Mouse (Mus musculus): ENCODE measurements around the gene Fam187a. TPM values are rescaled to one million over a fixed set of nuclear protein-coding genes. Genes with fewer than 3 reads are reported as not detected.

The Fam187a gene
- polyA plus RNA-seq, 1 experiment: 0.13 TPM

- Histone ChIP-seq H3K4me3 (ENCODE audit: insufficient read depth, low read length) (no peak overlapping the region), H3K27ac (ENCODE audit: insufficient read depth, low read length) (no peak overlapping the region), H3K4me1 (ENCODE audit: control insufficient read depth, insufficient read depth, low read length) (peaks cover 2% of the 10 kb centered on the region; the same call in 1 of the 2 replicates)
- TF ChIP-seq CTCF (IDR thresholded peaks at IDR 0.05; ENCODE audit: extremely low read depth, insufficient read depth, low read length) (no peak), POLR2A (IDR thresholded peaks at IDR 0.05; ENCODE audit: extremely low read depth, insufficient read depth, low read length) (no peak)
Observed at GRCm38 (mm10) chr11:102858951-102859350, 26.0 kb upstream of the Fam187a start.

- Histone ChIP-seq H3K27ac (ENCODE audit: insufficient read depth, low read length) (no peak overlapping the region), H3K4me1 (ENCODE audit: control insufficient read depth, insufficient read depth, low read length) (peaks cover 2% of the 10 kb centered on the region; the same call in 1 of the 2 replicates), H3K4me3 (ENCODE audit: insufficient read depth, low read length) (no peak overlapping the region)
- TF ChIP-seq CTCF (IDR thresholded peaks at IDR 0.05; ENCODE audit: extremely low read depth, insufficient read depth, low read length): no peak
- TF ChIP-seq POLR2A (IDR thresholded peaks at IDR 0.05; ENCODE audit: extremely low read depth, insufficient read depth, low read length): no peak
Observed at GRCm38 (mm10) chr11:102859933-102860332, 25.0 kb upstream of the Fam187a start.

GRCm38 (mm10) chr11:102864272-102864671 lies 20.7 kb upstream of the Fam187a start:
- TF ChIP-seq POLR2A (IDR thresholded peaks at IDR 0.05; ENCODE audit: extremely low read depth, insufficient read depth, low read length): no peak
- TF ChIP-seq CTCF (IDR thresholded peaks at IDR 0.05; ENCODE audit: extremely low read depth, insufficient read depth, low read length): peak; percentile 58; the same call in 1 of the 2 replicates
- H3K27ac ChIP-seq (ENCODE audit: insufficient read depth, low read length): no peak overlapping the region
- H3K4me3 ChIP-seq (ENCODE audit: insufficient read depth, low read length): no peak overlapping the region
- H3K4me1 ChIP-seq (ENCODE audit: control insufficient read depth, insufficient read depth, low read length): peaks cover 3% of the 10 kb centered on the region; the same call in 1 of the 2 replicates

GRCm38 (mm10) chr11:102874801-102875334 lies 10.1 kb upstream of the Fam187a start:
- peak overlapping the region; percentile 59 for H3K27ac ChIP-seq (ENCODE audit: insufficient read depth, low read length)
- peaks cover 5% of the 10 kb centered on the region; the same call in 1 of the 2 replicates for H3K4me1 ChIP-seq (ENCODE audit: control insufficient read depth, insufficient read depth, low read length)
- H3K4me3 ChIP-seq (ENCODE audit: insufficient read depth, low read length): no peak overlapping the region
- no peak for TF ChIP-seq CTCF (IDR thresholded peaks at IDR 0.05; ENCODE audit: extremely low read depth, insufficient read depth, low read length)
- peak; percentile 41; the same call in 1 of the 2 replicates for TF ChIP-seq POLR2A (IDR thresholded peaks at IDR 0.05; ENCODE audit: extremely low read depth, insufficient read depth, low read length)

GRCm38 (mm10) chr11:102879558-102879957 lies 5.4 kb upstream of the Fam187a start:
- Histone ChIP-seq H3K27ac (ENCODE audit: insufficient read depth, low read length) (no peak overlapping the region), H3K4me3 (ENCODE audit: insufficient read depth, low read length) (no peak overlapping the region), H3K4me1 (ENCODE audit: control insufficient read depth, insufficient read depth, low read length) (peaks cover 5% of the 10 kb centered on the region; the same call in 1 of the 2 replicates)
- TF ChIP-seq POLR2A (IDR thresholded peaks at IDR 0.05; ENCODE audit: extremely low read depth, insufficient read depth, low read length) (no peak), CTCF (IDR thresholded peaks at IDR 0.05; ENCODE audit: extremely low read depth, insufficient read depth, low read length) (no peak)

- H3K4me3 ChIP-seq (ENCODE audit: insufficient read depth, low read length): peak within 1 kb of the TSS; percentile 76
- peak; percentile 97 for TF ChIP-seq POLR2A (IDR thresholded peaks at IDR 0.05; ENCODE audit: extremely low read depth, insufficient read depth, low read length)
- no peak for TF ChIP-seq CTCF (IDR thresholded peaks at IDR 0.05; ENCODE audit: extremely low read depth, insufficient read depth, low read length)
- H3K27ac ChIP-seq (ENCODE audit: insufficient read depth, low read length): peak within 1 kb of the TSS; percentile 96
- 0 out of 2 replicates have a peak, but pooled peaks cover 3% of the 10 kb centered on the region for H3K4me1 ChIP-seq (ENCODE audit: control insufficient read depth, insufficient read depth, low read length)
Observed at GRCm38 (mm10) chr11:102880585-102881313, 4.2 kb upstream of the Fam187a start, which contains the start of the genes Eftud2 and Ccdc103. Eftud2 (minus strand) TSS chr11:102880985. Ccdc103 (plus strand) TSS chr11:102881204.

GRCm38 (mm10) chr11:102881314-102882198 lies 3.4 kb upstream of the Fam187a start:
- H3K4me3 ChIP-seq (ENCODE audit: insufficient read depth, low read length): peak overlapping the region; percentile 76
- TF ChIP-seq CTCF (IDR thresholded peaks at IDR 0.05; ENCODE audit: extremely low read depth, insufficient read depth, low read length): no peak
- 0 out of 2 replicates have a peak, but pooled peaks have one; percentile 25 for TF ChIP-seq POLR2A (IDR thresholded peaks at IDR 0.05; ENCODE audit: extremely low read depth, insufficient read depth, low read length)
- H3K4me1 ChIP-seq (ENCODE audit: control insufficient read depth, insufficient read depth, low read length): 0 out of 2 replicates have a peak, but pooled peaks cover 3% of the 10 kb centered on the region
- H3K27ac ChIP-seq (ENCODE audit: insufficient read depth, low read length): peak overlapping the region; percentile 96

- Histone ChIP-seq H3K4me1 (ENCODE audit: control insufficient read depth, insufficient read depth, low read length) (peaks cover 9% of the 10 kb centered on the region), H3K27ac (ENCODE audit: insufficient read depth, low read length) (no peak overlapping the region), H3K4me3 (ENCODE audit: insufficient read depth, low read length) (no peak overlapping the region)
- TF ChIP-seq CTCF (IDR thresholded peaks at IDR 0.05; ENCODE audit: extremely low read depth, insufficient read depth, low read length) (no peak), POLR2A (IDR thresholded peaks at IDR 0.05; ENCODE audit: extremely low read depth, insufficient read depth, low read length) (no peak)
Observed at GRCm38 (mm10) chr11:102887433-102887832, 2.5 kb downstream of the Fam187a start.

- Histone ChIP-seq H3K4me3 (ENCODE audit: insufficient read depth, low read length) (no peak overlapping the region), H3K4me1 (ENCODE audit: control insufficient read depth, insufficient read depth, low read length) (peaks cover 8% of the 10 kb centered on the region), H3K27ac (ENCODE audit: insufficient read depth, low read length) (peak overlapping the region; percentile 30; the same call in 1 of the 2 replicates)
- no peak for TF ChIP-seq CTCF (IDR thresholded peaks at IDR 0.05; ENCODE audit: extremely low read depth, insufficient read depth, low read length)
- no peak for TF ChIP-seq POLR2A (IDR thresholded peaks at IDR 0.05; ENCODE audit: extremely low read depth, insufficient read depth, low read length)
Observed at GRCm38 (mm10) chr11:102888135-102888534, 3.2 kb downstream of the Fam187a start.
